Mouse (Mus musculus) forebrain, embryonic 16.5 days (tissue): ENCODE measurements around the gene Cdon. TPM values are rescaled to one million over a fixed set of nuclear protein-coding genes. Genes with fewer than 3 reads are reported as not detected.

ENCODE experiments used
- polyA plus RNA-seq: library from polyadenylated mRNA; unstranded; fragments of >200 nt; fragmentation: Nextera tagmentation; extraction: Ambion mirVana; gene quantifications from 2 replicates; pipeline ENCODE4 v1.2.1, GENCODE M21; 2015

The Cdon gene
- polyA plus RNA-seq, 1 experiment from 2014 or later = 12.3 TPM

Other genes starting within 250 kb of the Cdon start
- 80.4 TPM in 2 replicates for gene Dcps, start 245.1 kb upstream of the Cdon start, polyA plus RNA-seq
- 52.6 and 56.4 TPM in 2 replicates for gene Srpr, start 221.0 kb upstream of the Cdon start, polyA plus RNA-seq
- gene Tirap, start 220.8 kb upstream of the Cdon start, polyA plus RNA-seq = 3.9 and 4.2 TPM in 2 replicates
- gene Foxred1, start 210.1 kb upstream of the Cdon start, polyA plus RNA-seq = 41.1 and 53.4 TPM in 2 replicates
- gene Fam118b, start 153.3 kb upstream of the Cdon start, polyA plus RNA-seq = 86.8 and 92.5 TPM in 2 replicates
- gene Rpusd4, start 153.3 kb upstream of the Cdon start, polyA plus RNA-seq = 19.7 and 23.1 TPM in 2 replicates
- not detected in 2 replicates for gene Gm1113, start 97.1 kb downstream of the Cdon start, polyA plus RNA-seq
- gene Ddx25, start 137.4 kb downstream of the Cdon start, polyA plus RNA-seq = 19.4 and 21.6 TPM in 2 replicates
- gene Pus3, start 137.5 kb downstream of the Cdon start, polyA plus RNA-seq = 15.7 and 20.6 TPM in 2 replicates
- gene Pate2, start 149.2 kb downstream of the Cdon start, polyA plus RNA-seq = 1.3 and 2.3 TPM in 2 replicates
- 25.1 and 26.3 TPM in 2 replicates for gene Hyls1, start 149.3 kb downstream of the Cdon start, polyA plus RNA-seq
- not detected in 2 replicates for gene Pate4, start 190.8 kb downstream of the Cdon start, polyA plus RNA-seq
- gene Pate3, start 227.1 kb downstream of the Cdon start, polyA plus RNA-seq = not detected in 2 replicates